Mouse (Mus musculus) embryonic facial prominence, embryonic 11.5 days (tissue): ENCODE data around the gene Mapkapk3. TPM values are rescaled to one million over a fixed set of nuclear protein-coding genes. Genes with fewer than 3 reads are reported as not detected.
"Not testable (repeated sequence)": the region's sequence is repeated elsewhere in the genome, so short reads cannot be mapped to it uniquely, and the experiment has no call there.

Experiments
- ATAC-seq: fragments of 200-750 bp; cut with Nextera tagmentation; replicated peaks from 2 replicates; pipeline ENCODE4 v1.8.0; 2017; ENCODE audit warnings: low read depth; ENCODE audit not compliant: insufficient number of reproducible peaks, low FRiP score, low TSS enrichment
- DNase-seq: peaks from one replicate; pipeline ENCODE4 v3.0.0-alpha.2; 2015; ENCODE audit warnings: low spot score
- H3K27ac ChIP-seq: fragments of 300-500 bp; sonication (generic); replicated peaks from 2 replicates; pipeline ENCODE4 v1.5.1; 2014; ENCODE audit warnings: mild to moderate bottlenecking, low read depth, low read length, control low read depth
- H3K27me3 ChIP-seq: fragments of 300-500 bp; sonication (generic); 2 replicates; pipeline ENCODE4 v1.6.1; 2014; ENCODE audit warnings: mild to moderate bottlenecking, low read length, moderate library complexity, mixed read lengths; ENCODE audit not compliant: control insufficient read depth, insufficient read depth
- H3K36me3 ChIP-seq: fragments of 300-500 bp; sonication (generic); replicated peaks from 2 replicates; pipeline ENCODE4 v1.6.1; 2014; ENCODE audit warnings: low read depth, mild to moderate bottlenecking, low read length, moderate library complexity, mixed read lengths; ENCODE audit not compliant: control insufficient read depth, insufficient read depth
- H3K4me1 ChIP-seq: fragments of 300-500 bp; sonication (generic); 2 replicates; pipeline ENCODE4 v1.6.1; 2014; ENCODE audit warnings: low read length, mixed read lengths; ENCODE audit not compliant: control insufficient read depth, insufficient read depth
- H3K4me2 ChIP-seq: fragments of 300-500 bp; sonication (generic); 2 replicates; pipeline ENCODE4 v1.6.1; 2014; ENCODE audit warnings: low read depth, mild to moderate bottlenecking, control low read depth, low read length, moderate library complexity
- H3K4me3 ChIP-seq: fragments of 300-500 bp; sonication (generic); 2 replicates; pipeline ENCODE4 v1.5.1; 2014; ENCODE audit warnings: low read depth, low read length, control low read depth
- H3K9ac ChIP-seq: fragments of 300-500 bp; sonication (generic); replicated peaks from 2 replicates; pipeline ENCODE4 v1.6.1; 2014; ENCODE audit warnings: mild to moderate bottlenecking, control low read depth, low read length
- H3K9me3 ChIP-seq: fragments of 300-500 bp; sonication (generic); replicated peaks from 2 replicates; pipeline ENCODE4 v1.6.1; 2016; ENCODE audit warnings: mild to moderate bottlenecking, low read length, inconsistent platforms, mixed read lengths; ENCODE audit not compliant: control insufficient read depth
- WGBS: fragments of 180-500 bp; shearing (Covaris S2); extraction: QIAGEN DNeasy Blood & Tissue Kit; methylation state at CpG from one replicate; pipeline ENCODE4 v1.1.7; 2014; 5-methylcytosine and 5-hydroxymethylcytosine counted together
- polyA plus RNA-seq: library from polyadenylated mRNA; unstranded; fragments of >200 nt; fragmentation: Nextera tagmentation; extraction: Ambion mirVana; gene quantifications from 2 replicates; pipeline ENCODE4 v1.2.1, GENCODE M21; 2014

Mapkapk3 gene
- polyA plus RNA-seq, 1 experiment from 2014 or later, result 3.7 TPM

GRCm38 (mm10) chr9:107312811-107313584 lies 23.3 kb upstream of the Mapkapk3 start:
- no peak for DNase-seq
- Histone ChIP-seq H3K36me3 (no peaks in the 10 kb centered on the region), H3K9me3 (no peaks in the 10 kb centered on the region), H3K9ac (no peak overlapping the region), H3K4me2 (no peak overlapping the region), H3K27ac (no peak overlapping the region), H3K4me1 (no peaks in the 10 kb centered on the region), H3K27me3 (no peaks in the 10 kb centered on the region), H3K4me3 (no peak overlapping the region)
- no peak for ATAC-seq
- 70% methylated on average over 10 of the region's 10 CpGs for WGBS

DNA sequence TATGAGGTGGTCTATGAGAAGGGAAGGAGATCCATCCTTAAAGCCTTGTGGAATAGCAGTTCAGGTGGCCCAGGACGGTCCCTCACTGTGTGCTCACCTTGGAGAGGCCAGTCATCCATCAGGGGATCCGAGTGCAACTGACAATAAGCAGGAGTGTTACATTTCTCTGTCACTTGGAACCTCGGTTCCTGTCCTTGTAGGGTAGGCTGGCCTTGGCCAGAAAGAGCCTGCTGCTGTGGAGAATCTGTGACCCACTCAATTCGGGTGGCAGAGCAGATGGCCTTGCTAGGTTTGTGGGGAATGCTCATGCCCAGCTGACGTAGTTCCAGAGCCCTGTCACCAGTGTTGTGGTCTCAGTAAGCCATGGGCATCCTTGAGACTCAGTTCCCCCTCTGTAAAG lies 19.9 kb upstream of the Mapkapk3 start:
- Histone ChIP-seq H3K4me3 (no peak overlapping the region), H3K36me3 (no peaks in the 10 kb centered on the region), H3K9ac (no peak overlapping the region), H3K4me2 (no peak overlapping the region), H3K9me3 (no peaks in the 10 kb centered on the region), H3K27ac (no peak overlapping the region), H3K27me3 (no peaks in the 10 kb centered on the region), H3K4me1 (no peaks in the 10 kb centered on the region)
- no peak for DNase-seq
- 74% methylated on average over 5 of the region's 5 CpGs for WGBS
- ATAC-seq, result no peak

DNA sequence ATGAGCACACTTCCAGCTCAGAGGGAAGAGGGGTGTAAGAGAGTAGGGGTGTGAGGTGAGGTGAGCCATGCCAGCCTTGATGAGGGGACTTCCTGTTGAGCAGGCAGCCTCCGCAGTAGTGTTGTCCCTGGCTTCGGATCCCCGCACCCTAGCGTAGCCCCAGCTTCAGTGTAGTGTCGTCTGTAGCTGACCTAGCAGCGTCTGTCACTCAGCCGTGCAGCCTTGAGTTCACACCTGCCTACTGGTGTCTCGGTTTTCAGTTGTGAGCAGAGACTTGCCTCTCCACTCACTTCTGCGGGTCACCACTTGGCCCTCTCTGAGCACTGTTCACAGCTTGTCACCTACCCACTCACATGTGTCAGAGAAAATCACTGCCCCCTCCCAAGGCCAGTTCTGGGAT lies 19.5 kb upstream of the Mapkapk3 start:
- Histone ChIP-seq H3K9me3 (no peaks in the 10 kb centered on the region), H3K4me1 (no peaks in the 10 kb centered on the region), H3K4me2 (no peak overlapping the region), H3K4me3 (no peak overlapping the region), H3K27me3 (no peaks in the 10 kb centered on the region), H3K9ac (no peak overlapping the region), H3K36me3 (no peaks in the 10 kb centered on the region), H3K27ac (no peak overlapping the region)
- ATAC-seq (no peak), DNase-seq (no peak)
- 75% methylated on average over 9 of the region's 9 CpGs for WGBS

GRCm38 (mm10) chr9:107308346-107309000 lies 18.8 kb upstream of the Mapkapk3 start:
- H3K9ac ChIP-seq, result no peak overlapping the region
- WGBS, result 90% methylated on average over 9 of the region's 9 CpGs
- no peak overlapping the region for H3K27ac ChIP-seq
- DNase-seq, result no peak
- H3K9me3 ChIP-seq, result no peaks in the 10 kb centered on the region
- H3K27me3 ChIP-seq, result no peaks in the 10 kb centered on the region
- no peak overlapping the region for H3K4me3 ChIP-seq
- no peak for ATAC-seq
- no peaks in the 10 kb centered on the region for H3K36me3 ChIP-seq
- H3K4me1 ChIP-seq, result no peaks in the 10 kb centered on the region
- no peak overlapping the region for H3K4me2 ChIP-seq

DNA sequence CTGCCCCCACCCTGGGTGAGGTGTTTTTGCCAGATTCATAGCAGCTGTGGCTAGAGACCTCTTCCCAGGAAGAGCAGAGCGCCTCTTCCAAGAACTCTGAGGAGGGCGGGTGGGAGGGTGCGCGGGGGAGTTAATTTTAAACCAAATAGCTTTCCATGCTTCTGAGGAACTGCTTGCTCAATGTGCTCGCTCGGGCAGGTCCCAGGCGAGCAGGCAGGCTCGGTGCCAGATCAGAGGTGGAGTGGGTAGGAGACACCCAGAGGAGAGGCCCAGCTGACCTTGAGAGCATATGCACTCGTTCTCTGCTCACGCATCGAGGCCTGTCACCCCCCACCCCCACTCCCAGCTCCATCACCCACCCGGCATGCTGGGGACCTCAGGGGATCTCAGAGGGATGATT lies 18.2 kb upstream of the Mapkapk3 start:
- Histone ChIP-seq H3K4me3 (no peak overlapping the region), H3K4me2 (no peak overlapping the region), H3K27ac (no peak overlapping the region), H3K36me3 (no peaks in the 10 kb centered on the region), H3K27me3 (no peaks in the 10 kb centered on the region), H3K9me3 (no peaks in the 10 kb centered on the region), H3K9ac (no peak overlapping the region), H3K4me1 (no peaks in the 10 kb centered on the region)
- WGBS, result 72% methylated on average over 12 of the region's 12 CpGs
- DNase-seq, result no peak
- no peak for ATAC-seq

- no peak overlapping the region for H3K4me2 ChIP-seq
- H3K9ac ChIP-seq, result no peak overlapping the region
- no peak overlapping the region for H3K4me3 ChIP-seq
- H3K27ac ChIP-seq, result no peak overlapping the region
- H3K27me3 ChIP-seq, result no peaks in the 10 kb centered on the region
- DNase-seq (no peak), ATAC-seq (no peak)
- H3K9me3 ChIP-seq, result no peaks in the 10 kb centered on the region
- no peaks in the 10 kb centered on the region for H3K36me3 ChIP-seq
- no peaks in the 10 kb centered on the region for H3K4me1 ChIP-seq
- WGBS, result 89% methylated on average over 11 of the region's 11 CpGs
Measured at GRCm38 (mm10) chr9:107307099-107307872, 17.6 kb upstream of the Mapkapk3 start.

DNA sequence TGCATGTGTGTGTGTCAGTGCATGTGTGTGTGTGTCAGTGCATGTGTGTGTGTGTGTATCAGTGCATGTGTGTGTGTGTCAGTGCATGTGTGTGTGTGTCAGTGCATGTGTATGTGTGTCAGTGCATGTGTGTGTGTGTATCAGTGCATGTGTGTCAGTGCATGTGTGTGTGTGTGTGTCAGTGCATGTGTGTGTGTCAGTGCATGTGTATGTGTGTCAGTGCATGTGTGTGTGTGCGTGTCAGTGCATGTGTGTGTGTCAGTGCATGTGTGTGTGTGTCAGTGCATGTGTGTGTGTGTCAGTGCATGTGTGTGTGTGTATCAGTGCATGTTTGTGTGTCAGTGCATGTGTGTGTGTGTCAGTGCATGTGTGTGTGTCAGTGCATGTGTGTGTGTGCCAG lies 17.0 kb upstream of the Mapkapk3 start:
- not testable (repeated sequence) for ATAC-seq, DNase-seq, H3K9me3 ChIP-seq, H3K4me1 ChIP-seq, H3K36me3 ChIP-seq, H3K4me2 ChIP-seq, H3K4me3 ChIP-seq, H3K27ac ChIP-seq, H3K27me3 ChIP-seq, H3K9ac ChIP-seq
- whole genome bisulfite sequencing, result 89% methylated on average over 1 of the region's 1 CpGs
